20 mouse cellular contexts compared by ENCODE assay signal in genomic region chr8:113978946-113979345, GRCm38 (mm10).
DNase-seq lines count a peak whose midpoint lies in the region; ATAC-seq and TF ChIP-seq lines count a peak whose summit lies in the region.
"Had no signal": no experiment of that assay in that cellular context is flagged by ENCODE, and none has a peak within 500 bp of the region (broad histone marks: within the 10 kb centered on the region; RNA-seq: fewer than 3 reads in every experiment).

No protein-coding gene starts in this region.

- H3K4me3 ChIP-seq in midbrain, postnatal 0 days (ENCODE audit: low read depth, low read length), result no peak overlapping the region
- no peak overlapping the region for H3K4me3 ChIP-seq in midbrain, embryonic 15.5 days
- no peak overlapping the region for H3K4me3 ChIP-seq in hindbrain, embryonic 16.5 days (ENCODE audit: low read length)
- H3K4me3 ChIP-seq: embryonic facial prominence, embryonic 13.5 days; kidney, embryonic 15.5 days; liver, embryonic 12.5 days; myocyte; stomach, embryonic 15.5 days had no signal

- H3K27ac ChIP-seq in midbrain, postnatal 0 days (ENCODE audit: low read depth, low read length), result no peak overlapping the region
- H3K27ac ChIP-seq in midbrain, embryonic 15.5 days, result no peak overlapping the region
- H3K27ac ChIP-seq in hindbrain, embryonic 16.5 days (ENCODE audit: low read depth, low read length), result peak overlapping the region; percentile 40
- H3K27ac ChIP-seq: embryonic facial prominence, embryonic 13.5 days; kidney, embryonic 15.5 days; liver, embryonic 12.5 days; stomach, embryonic 15.5 days had no signal

- no peaks in the 10 kb centered on the region for H3K36me3 ChIP-seq in midbrain, postnatal 0 days (ENCODE audit: insufficient read depth, low read length)
- no peaks in the 10 kb centered on the region for H3K36me3 ChIP-seq in midbrain, embryonic 15.5 days (replicated peaks)
- no peaks in the 10 kb centered on the region for H3K36me3 ChIP-seq in hindbrain, embryonic 16.5 days (ENCODE audit: control insufficient read depth, insufficient read depth, low read length)
- H3K36me3 ChIP-seq: embryonic facial prominence, embryonic 13.5 days; kidney, embryonic 15.5 days; liver, embryonic 12.5 days; stomach, embryonic 15.5 days had no signal

- no peak for TF ChIP-seq CTCF in midbrain, postnatal 0 days (IDR thresholded peaks at IDR 0.05)

- intact Hi-C loops in gastrocnemius, postnatal 14 days (cut with DNase I; ENCODE audit: low total_unique reads), result no loop called here

- H3K9ac ChIP-seq in midbrain, postnatal 0 days (replicated peaks; ENCODE audit: low read length, poor library complexity, severe bottlenecking), result no peak overlapping the region
- H3K9ac ChIP-seq in midbrain, embryonic 15.5 days, result no peak overlapping the region
- H3K9ac ChIP-seq in hindbrain, embryonic 16.5 days (ENCODE audit: low read depth, low read length), result no peak overlapping the region
- H3K9ac ChIP-seq: embryonic facial prominence, embryonic 13.5 days; kidney, embryonic 15.5 days; liver, embryonic 12.5 days; lung, embryonic 14.5 days; stomach, embryonic 15.5 days had no signal

- H3K4me1 ChIP-seq in midbrain, postnatal 0 days (ENCODE audit: insufficient read depth, low read length), result no peaks in the 10 kb centered on the region
- peaks cover 15% of the 10 kb centered on the region; the same call in 1 of the 2 replicates for H3K4me1 ChIP-seq in midbrain, embryonic 15.5 days
- H3K4me1 ChIP-seq in hindbrain, embryonic 16.5 days (ENCODE audit: control insufficient read depth, insufficient read depth, low read depth, low read length), result no peaks in the 10 kb centered on the region; the same call in none of the 2 replicates
- H3K4me1 ChIP-seq: liver, embryonic 12.5 days; stomach, embryonic 15.5 days had no signal

- no peak overlapping the region for H3K4me2 ChIP-seq in midbrain, postnatal 0 days (ENCODE audit: low read depth, low read length, poor library complexity, severe bottlenecking)
- no peak overlapping the region for H3K4me2 ChIP-seq in midbrain, embryonic 15.5 days
- no peak overlapping the region for H3K4me2 ChIP-seq in hindbrain, embryonic 16.5 days (ENCODE audit: low read length)
- H3K4me2 ChIP-seq: embryonic facial prominence, embryonic 13.5 days; kidney, embryonic 15.5 days; liver, embryonic 12.5 days; lung, embryonic 14.5 days; midbrain, embryonic 11.5 days; stomach, embryonic 15.5 days had no signal

- ATAC-seq in midbrain, postnatal 0 days (ENCODE audit: low FRiP score), result no peak
- ATAC-seq in midbrain, embryonic 15.5 days (replicated peaks), result no peak
- ATAC-seq in hindbrain, embryonic 16.5 days, result peak; percentile 52; the same call in 1 of the 2 replicates
- ATAC-seq: liver, embryonic 12.5 days had no signal

- no peaks in the 10 kb centered on the region for H3K27me3 ChIP-seq in midbrain, postnatal 0 days (ENCODE audit: insufficient read depth, low read length)
- H3K27me3 ChIP-seq in midbrain, embryonic 15.5 days (replicated peaks), result no peaks in the 10 kb centered on the region
- no peaks in the 10 kb centered on the region for H3K27me3 ChIP-seq in hindbrain, embryonic 16.5 days (replicated peaks; ENCODE audit: control insufficient read depth, insufficient read depth, low read length)
- H3K27me3 ChIP-seq: stomach, embryonic 15.5 days had no signal

- no peaks in the 10 kb centered on the region for H3K9me3 ChIP-seq in midbrain, postnatal 0 days (ENCODE audit: low read length)
- H3K9me3 ChIP-seq in midbrain, embryonic 15.5 days, result no peaks in the 10 kb centered on the region
- no peaks in the 10 kb centered on the region for H3K9me3 ChIP-seq in hindbrain, embryonic 16.5 days (ENCODE audit: control insufficient read depth, low read length)
- H3K9me3 ChIP-seq: embryonic facial prominence, embryonic 13.5 days; kidney, embryonic 15.5 days; stomach, embryonic 15.5 days had no signal

- peak; percentile 16 for DNase-seq in embryo, embryonic 10 days (ENCODE audit: low spot score)
- DNase-seq in embryo, embryonic 10.5 days (ENCODE audit: low spot score), result no peak
- DNase-seq in midbrain, postnatal 0 days (ENCODE audit: low spot score), result peak; percentile 58
- no peak for DNase-seq in urinary bladder, adult 2 months (ENCODE audit: low spot score)
- no peak for DNase-seq in gastrocnemius, postnatal 14 days
- no peak for DNase-seq in testis, postnatal 14 days (ENCODE audit: low spot score)
- DNase-seq: cerebellum, postnatal 25 days; heart, adult 18-20 months; layer of hippocampus, postnatal 36 days; lung, embryonic 14.5 days; lung, postnatal 4 days; right cerebral cortex, postnatal 14 days had no signal

- WGBS in midbrain, postnatal 0 days, result 49% methylated on average over 9 of the region's 9 CpGs
- WGBS in midbrain, embryonic 15.5 days, result 54% methylated on average over 9 of the region's 9 CpGs
- 33% methylated on average over 9 of the region's 9 CpGs for WGBS in hindbrain, embryonic 16.5 days

Comparison
In these comparisons a context has a peak if more than half of its experiments do, and no peak if none do; other contexts are left out.
1. DNase-seq: peak in embryo, embryonic 10 days (single experiment) and midbrain, postnatal 0 days (single experiment); none in embryo, embryonic 10.5 days (single experiment), urinary bladder, adult 2 months (single experiment), gastrocnemius, postnatal 14 days (single experiment) and testis, postnatal 14 days (single experiment).